Mouse (Mus musculus) liver, embryonic 12.5 days (tissue): ENCODE measurements around the gene Gm17268. TPM values are rescaled to one million over a fixed set of nuclear protein-coding genes. Genes with fewer than 3 reads are reported as not detected.

Experiments used
- ATAC-seq: fragments of 200-750 bp; cut with Nextera tagmentation; 2 replicates; pipeline ENCODE4 v1.8.0; 2017; ENCODE audit warnings: moderate number of reproducible peaks, mild to moderate bottlenecking, moderate library complexity
- H3K27ac ChIP-seq: fragments of 300-500 bp; sonication (generic); 2 replicates; pipeline ENCODE4 v1.5.1; 2016; ENCODE audit warnings: mild to moderate bottlenecking
- H3K27me3 ChIP-seq: fragments of 300-500 bp; sonication (generic); replicated peaks from 2 replicates; pipeline ENCODE4 v1.6.1; 2016; ENCODE audit warnings: mild to moderate bottlenecking, moderate library complexity
- H3K36me3 ChIP-seq: fragments of 300-500 bp; sonication (generic); 2 replicates; pipeline ENCODE4 v1.6.1; 2016; ENCODE audit warnings: mild to moderate bottlenecking, moderate library complexity
- H3K4me1 ChIP-seq: fragments of 300-500 bp; sonication (generic); 2 replicates; pipeline ENCODE4 v1.6.1; 2016
- H3K4me2 ChIP-seq: fragments of 300-500 bp; sonication (generic); 2 replicates; pipeline ENCODE4 v1.6.1; 2016; ENCODE audit warnings: mild to moderate bottlenecking, moderate library complexity
- H3K4me3 ChIP-seq: fragments of 300-500 bp; sonication (generic); 2 replicates; pipeline ENCODE4 v1.5.1; 2016; ENCODE audit warnings: mild to moderate bottlenecking, moderate library complexity
- H3K9ac ChIP-seq: fragments of 300-500 bp; sonication (generic); 2 replicates; pipeline ENCODE4 v1.6.1; 2016; ENCODE audit warnings: mild to moderate bottlenecking, moderate library complexity
- H3K9me3 ChIP-seq: fragments of 300-500 bp; sonication (generic); replicated peaks from 2 replicates; pipeline ENCODE4 v1.6.1; 2016; ENCODE audit warnings: mild to moderate bottlenecking, moderate library complexity
- WGBS: fragments of 180-500 bp; shearing (Covaris S2); methylation state at CpG from one replicate; pipeline ENCODE4 v1.1.7; 2016; ENCODE audit not compliant: insufficient replicate concordance; 5-methylcytosine and 5-hydroxymethylcytosine counted together
- polyA plus RNA-seq: library from polyadenylated mRNA; unstranded; fragments of >200 nt; fragmentation: Nextera tagmentation; extraction: Ambion mirVana; gene quantifications from 2 replicates; pipeline ENCODE4 v1.2.1, GENCODE M21; 2016

Gm17268 gene
- not detected in 2 replicates for polyA plus RNA-seq

DNA sequence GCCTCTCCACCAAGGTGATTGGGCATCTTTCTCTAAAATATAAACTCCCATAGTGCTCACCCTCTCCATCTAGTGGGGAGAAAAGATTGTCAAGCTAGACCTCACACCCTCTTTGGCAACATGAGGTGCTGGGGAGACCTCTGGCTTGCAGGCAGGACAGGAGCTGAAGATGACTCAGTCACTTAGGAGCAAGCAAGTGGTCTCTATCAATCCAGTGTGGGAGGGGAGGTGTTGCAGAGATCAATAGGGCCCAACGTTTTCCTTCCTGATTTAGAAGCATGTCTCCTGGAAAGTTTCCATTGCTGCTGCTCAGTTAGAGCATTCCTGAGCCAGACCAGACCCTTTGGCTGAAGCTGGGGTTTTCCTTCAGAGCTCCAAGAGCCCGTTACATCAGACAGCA is at the start of gene Gm17268:
Gm17268 (minus strand) TSS at position 28 of the 400 bp plus-strand sequence.
- WGBS: 40% methylated on average over 2 of the region's 2 CpGs
- H3K4me3 ChIP-seq: no peak within 1 kb of the TSS
- H3K4me2 ChIP-seq: no peak within 1 kb of the TSS
- no peaks in the 10 kb centered on the region for H3K4me1 ChIP-seq
- no peak for ATAC-seq
- H3K9me3 ChIP-seq: no peaks in the 10 kb centered on the region
- H3K27ac ChIP-seq: no peak within 1 kb of the TSS
- H3K36me3 ChIP-seq: no peaks in the 10 kb centered on the region
- H3K27me3 ChIP-seq: no peaks in the 10 kb centered on the region
- H3K9ac ChIP-seq: no peak within 1 kb of the TSS

DNA sequence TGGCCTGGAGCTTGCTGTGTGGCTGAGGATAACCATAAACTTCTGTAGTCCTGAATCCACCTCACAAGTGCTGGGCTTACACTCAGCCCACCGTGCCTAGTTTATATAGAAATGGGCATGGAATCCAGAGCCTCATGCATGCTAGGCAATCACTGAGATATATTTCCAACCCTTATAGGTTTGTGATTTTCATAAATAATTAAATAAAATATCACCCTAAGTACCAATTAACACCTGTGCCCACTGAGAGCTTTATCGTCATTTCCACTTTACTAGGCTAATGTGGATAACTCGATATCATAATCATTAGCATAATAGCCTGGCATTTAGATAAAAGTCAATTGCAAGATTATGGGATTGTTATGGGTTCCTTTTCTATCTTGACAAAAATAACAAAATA is 46.0 kb upstream of the Gm17268 start:
- WGBS: 80% methylated on average over 3 of the region's 3 CpGs
- Histone ChIP-seq H3K36me3 (no peaks in the 10 kb centered on the region), H3K9ac (no peak overlapping the region), H3K4me2 (no peak overlapping the region), H3K4me1 (no peaks in the 10 kb centered on the region), H3K9me3 (no peaks in the 10 kb centered on the region), H3K27ac (no peak overlapping the region), H3K4me3 (no peak overlapping the region), H3K27me3 (no peaks in the 10 kb centered on the region)
- ATAC-seq: no peak

DNA sequence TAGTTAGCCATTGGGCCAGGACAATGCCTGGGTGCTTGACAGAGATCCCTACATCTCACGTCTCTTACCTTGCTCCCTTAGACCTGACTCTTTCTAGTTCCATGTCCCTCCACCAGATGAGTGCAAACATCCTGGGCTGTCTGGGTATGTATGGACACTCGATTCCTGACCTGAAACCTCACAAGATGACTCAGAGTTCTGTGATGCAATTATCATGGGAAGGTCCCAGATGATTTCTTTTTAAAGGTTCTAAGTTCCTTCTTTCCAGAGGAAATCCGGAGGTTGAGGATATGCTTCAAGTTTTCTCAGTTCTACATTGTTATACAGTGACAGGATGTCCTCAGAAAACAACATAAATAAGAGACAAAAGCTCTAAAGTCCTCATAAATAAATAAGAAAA is 42.5 kb upstream of the Gm17268 start:
- 45% methylated on average over 3 of the region's 3 CpGs for WGBS

DNA sequence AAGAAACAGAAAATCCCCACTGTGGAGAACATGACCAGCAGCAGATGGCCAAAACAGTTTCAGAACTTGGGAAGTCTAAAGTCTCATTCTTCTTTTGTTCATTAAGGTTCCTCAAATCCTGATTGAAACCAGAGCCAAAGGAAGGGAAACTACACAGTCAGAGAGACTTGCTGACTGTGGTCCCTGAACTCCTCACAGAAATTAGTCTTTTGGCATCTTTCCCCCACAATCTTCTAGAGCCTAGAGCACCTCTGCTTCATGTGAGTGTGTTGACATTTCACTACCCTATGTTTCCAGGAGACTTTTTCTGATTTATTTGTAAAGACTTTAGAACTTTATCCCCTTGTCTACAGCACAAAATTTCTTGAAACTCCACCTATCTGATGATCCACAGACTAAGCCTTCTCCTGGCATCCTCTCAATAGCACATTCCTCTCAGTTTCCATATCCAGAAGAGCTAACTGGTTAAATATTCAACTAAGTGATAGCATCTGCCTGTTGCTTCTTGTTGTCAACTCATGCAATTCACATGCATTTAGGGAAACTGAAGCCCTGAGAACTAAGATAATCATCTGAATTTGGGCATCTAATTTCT is 39.9 kb upstream of the Gm17268 start:
- no peaks in the 10 kb centered on the region for H3K36me3 ChIP-seq
- no peak overlapping the region for H3K4me3 ChIP-seq
- no peak overlapping the region for H3K4me2 ChIP-seq
- no peak for ATAC-seq
- no peaks in the 10 kb centered on the region for H3K4me1 ChIP-seq
- H3K27ac ChIP-seq: no peak overlapping the region
- H3K9ac ChIP-seq: no peak overlapping the region
- 0 out of 2 replicates have a peak, but pooled peaks cover 6% of the 10 kb centered on the region for H3K9me3 ChIP-seq
- H3K27me3 ChIP-seq: no peaks in the 10 kb centered on the region

More for the DNA sequence above, 42.5 kb upstream of the Gm17268 start:
- H3K36me3 ChIP-seq: no peaks in the 10 kb centered on the region
- no peaks in the 10 kb centered on the region for H3K9me3 ChIP-seq
- H3K27ac ChIP-seq: no peak overlapping the region
- ATAC-seq: no peak
- no peaks in the 10 kb centered on the region for H3K27me3 ChIP-seq
- H3K9ac ChIP-seq: no peak overlapping the region
- no peak overlapping the region for H3K4me2 ChIP-seq
- H3K4me1 ChIP-seq: no peaks in the 10 kb centered on the region
- no peak overlapping the region for H3K4me3 ChIP-seq

DNA sequence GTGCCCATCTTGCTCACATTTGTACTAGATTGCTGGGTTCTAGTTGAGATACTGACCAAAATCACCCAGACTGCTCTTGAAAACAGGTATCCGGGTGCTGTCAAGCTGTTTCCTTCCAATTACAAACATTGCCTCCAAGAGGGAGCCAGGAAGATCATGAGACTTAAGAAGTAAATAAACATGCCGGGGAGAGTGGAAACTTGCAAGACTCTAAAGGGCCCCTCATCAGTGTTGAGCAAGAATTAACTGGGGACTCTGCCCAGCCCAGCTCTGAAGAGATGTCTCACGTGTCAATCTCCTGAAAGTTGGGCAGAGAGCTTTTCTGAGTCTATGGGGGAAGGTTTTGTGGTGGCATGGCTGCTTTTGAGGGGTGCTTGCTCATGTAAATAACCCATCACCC is 38.7 kb upstream of the Gm17268 start:
- H3K4me1 ChIP-seq: no peaks in the 10 kb centered on the region
- no peak overlapping the region for H3K27ac ChIP-seq
- 0 out of 2 replicates have a peak, but pooled peaks cover 6% of the 10 kb centered on the region for H3K9me3 ChIP-seq
- H3K4me2 ChIP-seq: no peak overlapping the region
- H3K4me3 ChIP-seq: no peak overlapping the region
- ATAC-seq: no peak
- WGBS: 46% methylated on average over 3 of the region's 3 CpGs
- H3K36me3 ChIP-seq: no peaks in the 10 kb centered on the region
- no peaks in the 10 kb centered on the region for H3K27me3 ChIP-seq
- no peak overlapping the region for H3K9ac ChIP-seq

DNA sequence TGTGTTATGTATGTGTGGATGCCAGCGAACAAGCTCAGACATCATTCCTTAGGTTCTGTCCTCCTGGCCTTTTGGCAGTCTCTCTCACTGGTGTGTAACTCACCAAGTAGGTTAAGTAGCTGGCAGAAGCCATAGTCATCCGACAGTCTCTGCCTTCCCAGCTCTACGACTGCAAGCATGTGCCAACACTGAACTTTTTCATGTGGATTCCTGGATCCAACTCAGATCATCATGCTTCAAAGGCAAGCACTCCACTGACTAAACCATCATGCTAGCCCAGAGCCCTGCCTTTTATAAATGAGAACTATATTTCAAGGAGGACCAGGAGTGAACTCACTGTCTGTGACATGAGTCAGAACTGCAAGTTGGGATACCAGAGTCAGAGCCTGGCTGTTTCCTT is 35.3 kb upstream of the Gm17268 start:
- Histone ChIP-seq H3K9me3 (0 out of 2 replicates have a peak, but pooled peaks cover 6% of the 10 kb centered on the region), H3K4me3 (no peak overlapping the region), H3K27ac (no peak overlapping the region), H3K4me1 (no peaks in the 10 kb centered on the region), H3K9ac (no peak overlapping the region), H3K27me3 (no peaks in the 10 kb centered on the region), H3K36me3 (no peaks in the 10 kb centered on the region), H3K4me2 (no peak overlapping the region)
- WGBS: 55% methylated on average over 3 of the region's 3 CpGs
- ATAC-seq: no peak

DNA sequence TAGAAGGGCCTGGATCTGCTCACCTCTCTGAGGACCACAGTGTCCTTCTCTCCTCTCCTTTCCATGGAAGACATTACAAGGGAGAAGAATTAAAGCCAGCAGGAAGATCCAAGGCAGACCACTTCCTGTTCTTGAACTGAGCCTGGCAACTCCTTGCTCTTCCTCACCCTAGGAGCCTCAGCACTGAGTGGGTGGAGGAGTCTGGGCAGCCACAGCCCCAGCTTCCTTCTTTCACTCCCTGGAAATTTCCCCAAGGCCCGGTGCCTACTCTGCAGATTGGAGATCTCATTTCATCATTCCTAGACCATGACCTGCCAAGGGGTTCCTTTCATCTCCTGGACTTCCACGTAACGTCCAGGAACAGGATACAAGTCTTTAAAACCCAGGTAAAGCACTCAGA is 34.6 kb upstream of the Gm17268 start:
- Histone ChIP-seq H3K27me3 (no peaks in the 10 kb centered on the region), H3K27ac (no peak overlapping the region), H3K4me2 (no peak overlapping the region), H3K36me3 (no peaks in the 10 kb centered on the region), H3K4me1 (no peaks in the 10 kb centered on the region), H3K4me3 (no peak overlapping the region), H3K9ac (no peak overlapping the region), H3K9me3 (0 out of 2 replicates have a peak, but pooled peaks cover 6% of the 10 kb centered on the region)
- WGBS: 56% methylated on average over 3 of the region's 3 CpGs
- ATAC-seq: no peak

DNA sequence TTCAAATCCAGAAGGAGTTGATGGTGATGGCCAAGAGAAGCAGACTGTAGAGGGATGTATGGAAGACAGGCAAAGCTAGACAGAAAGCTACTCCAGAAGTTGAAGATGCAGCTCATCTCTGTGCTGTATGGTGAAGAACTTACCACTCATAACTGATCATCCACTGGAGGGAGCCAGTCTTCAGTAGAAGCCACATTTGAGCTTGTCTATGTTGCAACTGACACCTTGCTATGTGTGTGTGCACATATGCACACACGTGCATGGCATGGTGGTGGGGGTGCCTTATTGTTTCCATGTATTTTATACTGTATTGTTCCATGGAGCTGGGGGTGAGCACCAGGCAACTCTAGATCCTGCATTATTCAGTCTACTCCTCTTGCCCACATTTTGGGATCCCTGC is 34.0 kb upstream of the Gm17268 start:
- no peak overlapping the region for H3K4me3 ChIP-seq
- no peak overlapping the region for H3K4me2 ChIP-seq
- no peaks in the 10 kb centered on the region for H3K4me1 ChIP-seq
- no peak overlapping the region for H3K9ac ChIP-seq
- WGBS: 54% methylated on average over 1 of the region's 1 CpGs
- H3K9me3 ChIP-seq: 0 out of 2 replicates have a peak, but pooled peaks cover 6% of the 10 kb centered on the region
- H3K36me3 ChIP-seq: no peaks in the 10 kb centered on the region
- no peak for ATAC-seq
- H3K27me3 ChIP-seq: no peaks in the 10 kb centered on the region
- H3K27ac ChIP-seq: no peak overlapping the region

DNA sequence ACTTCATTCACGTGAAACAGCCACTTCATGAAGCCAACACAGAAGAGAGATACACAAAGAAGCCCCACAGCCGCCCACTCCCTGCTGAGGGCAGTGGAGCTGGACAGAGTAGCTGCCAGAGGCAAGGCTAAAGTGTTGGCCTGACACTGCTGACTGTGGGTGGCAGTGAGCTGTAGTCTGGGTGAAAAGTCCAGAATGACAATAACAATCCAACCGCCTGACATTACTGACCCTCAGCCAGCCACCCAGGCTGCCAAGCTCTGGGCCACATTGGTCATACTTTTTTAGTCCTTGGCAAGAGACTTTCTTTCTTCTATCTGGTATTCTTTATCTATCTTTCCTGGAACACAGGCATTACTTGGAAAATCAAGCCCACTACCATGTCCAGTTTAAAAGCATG is 32.7 kb upstream of the Gm17268 start:
- Histone ChIP-seq H3K4me3 (no peak overlapping the region), H3K4me2 (no peak overlapping the region), H3K9ac (no peak overlapping the region), H3K36me3 (no peaks in the 10 kb centered on the region), H3K4me1 (no peaks in the 10 kb centered on the region), H3K9me3 (0 out of 2 replicates have a peak, but pooled peaks cover 6% of the 10 kb centered on the region), H3K27ac (no peak overlapping the region), H3K27me3 (no peaks in the 10 kb centered on the region)
- ATAC-seq: no peak
- WGBS: 66% methylated on average over 3 of the region's 3 CpGs

DNA sequence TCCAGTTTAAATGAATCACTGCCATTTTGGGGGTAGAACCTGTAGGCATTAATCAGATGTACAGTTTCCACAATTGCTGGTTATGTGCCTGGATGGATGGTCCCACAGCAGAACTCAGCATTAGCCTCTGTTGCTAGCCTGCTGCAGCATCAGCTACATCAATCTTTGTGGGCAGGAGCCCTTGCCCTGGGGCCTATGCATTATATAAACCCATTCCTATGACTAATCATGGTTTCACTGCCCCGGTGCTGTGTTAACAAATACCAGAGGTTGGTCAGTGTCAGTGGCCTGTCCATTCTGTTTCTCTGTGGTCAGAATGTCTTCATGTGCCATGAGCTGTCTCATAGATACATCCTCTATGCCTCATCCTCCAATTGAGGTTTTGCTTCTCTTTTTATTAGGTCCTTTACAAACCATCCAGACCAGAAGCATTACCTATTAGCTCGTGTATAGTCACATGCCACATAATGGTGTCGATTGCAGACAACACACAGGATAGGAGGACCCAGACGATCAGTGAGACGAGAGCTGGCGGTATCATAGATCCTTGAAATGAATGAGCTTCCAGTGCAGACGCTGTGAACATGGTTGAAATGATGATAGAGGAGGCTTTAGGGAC is 28.7 kb upstream of the Gm17268 start:
- no peak overlapping the region for H3K4me2 ChIP-seq
- H3K27ac ChIP-seq: no peak overlapping the region
- H3K4me1 ChIP-seq: no peaks in the 10 kb centered on the region
- H3K36me3 ChIP-seq: no peaks in the 10 kb centered on the region
- no peak overlapping the region for H3K4me3 ChIP-seq
- WGBS: 65% methylated on average over 7 of the region's 7 CpGs
- no peak overlapping the region for H3K9ac ChIP-seq
- H3K9me3 ChIP-seq: no peaks in the 10 kb centered on the region
- H3K27me3 ChIP-seq: no peaks in the 10 kb centered on the region
- ATAC-seq: no peak

DNA sequence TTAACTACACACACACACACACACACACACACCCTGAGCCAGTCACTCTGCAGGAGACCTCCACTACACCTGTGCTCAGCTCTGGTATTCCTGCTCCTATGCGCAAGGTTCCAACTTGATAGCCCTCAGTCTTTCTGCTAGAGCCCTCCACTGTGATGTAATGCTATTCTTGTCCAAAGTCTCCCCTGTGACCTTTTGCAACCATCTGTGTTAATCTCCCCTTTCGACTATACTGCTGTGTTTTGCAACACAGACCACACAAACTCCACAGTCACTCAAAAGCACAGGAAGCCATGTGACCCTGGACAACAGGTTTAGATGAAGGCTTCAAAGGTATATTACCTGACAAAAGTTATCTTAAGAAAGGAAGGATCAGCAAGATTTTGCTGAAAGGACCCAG is 25.1 kb upstream of the Gm17268 start:
- Histone ChIP-seq H3K9me3 (no peaks in the 10 kb centered on the region), H3K4me1 (no peaks in the 10 kb centered on the region), H3K9ac (no peak overlapping the region), H3K4me2 (no peak overlapping the region), H3K27ac (no peak overlapping the region), H3K4me3 (no peak overlapping the region), H3K27me3 (no peaks in the 10 kb centered on the region), H3K36me3 (no peaks in the 10 kb centered on the region)
- 66% methylated on average over 2 of the region's 2 CpGs for WGBS
- no peak for ATAC-seq

DNA sequence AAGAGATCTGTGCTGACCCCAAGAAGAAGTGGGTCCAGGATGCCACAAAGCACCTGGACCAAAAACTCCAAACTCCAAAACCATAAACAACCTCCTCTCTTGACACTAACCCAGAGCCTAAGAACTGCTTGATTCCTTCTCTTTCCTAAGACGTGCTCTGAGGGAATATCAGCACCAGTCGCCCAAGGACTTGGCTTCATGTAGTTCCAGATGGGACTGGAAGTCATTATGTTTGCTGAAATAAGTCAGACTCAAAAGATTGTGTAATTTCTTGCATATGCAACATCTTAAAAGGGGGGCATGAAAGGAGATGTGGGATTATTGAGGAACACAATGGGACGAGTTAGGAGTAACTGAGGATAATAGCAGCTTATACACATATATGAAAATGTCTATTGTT is 23.9 kb upstream of the Gm17268 start:
- Histone ChIP-seq H3K9me3 (no peaks in the 10 kb centered on the region), H3K4me1 (no peaks in the 10 kb centered on the region), H3K36me3 (no peaks in the 10 kb centered on the region), H3K4me2 (no peak overlapping the region), H3K27ac (no peak overlapping the region), H3K9ac (no peak overlapping the region), H3K27me3 (no peaks in the 10 kb centered on the region), H3K4me3 (no peak overlapping the region)
- 54% methylated on average over 3 of the region's 3 CpGs for WGBS
- no peak for ATAC-seq

DNA sequence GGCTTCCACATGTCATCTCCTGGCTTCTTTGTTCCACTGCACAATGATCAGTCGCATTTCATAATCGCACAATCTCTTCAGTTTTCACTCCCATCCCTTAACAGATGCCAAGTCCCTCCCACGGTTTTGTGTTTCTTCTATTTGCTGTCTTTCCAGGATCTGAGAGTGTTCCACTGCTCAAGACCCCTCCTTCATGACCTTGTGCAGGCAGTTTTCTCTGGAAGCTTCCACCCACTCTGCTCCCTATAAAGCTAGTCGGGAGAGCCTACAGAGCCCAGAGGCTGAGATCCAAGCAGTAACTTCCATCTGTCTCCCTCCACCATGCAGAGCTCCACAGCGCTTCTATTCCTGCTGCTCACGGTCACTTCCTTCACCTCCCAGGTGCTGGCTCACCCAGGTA is 19.3 kb upstream of the Gm17268 start, which contains the start of gene Ccl11:
Ccl11 (plus strand) TSS at position 178 of the 400 bp plus-strand sequence.
- Histone ChIP-seq H3K27me3 (no peaks in the 10 kb centered on the region), H3K4me2 (no peak within 1 kb of the TSS), H3K4me3 (no peak within 1 kb of the TSS), H3K4me1 (no peaks in the 10 kb centered on the region), H3K9ac (no peak within 1 kb of the TSS), H3K27ac (no peak within 1 kb of the TSS), H3K9me3 (no peaks in the 10 kb centered on the region), H3K36me3 (no peaks in the 10 kb centered on the region)
- no peak for ATAC-seq
- 61% methylated on average over 6 of the region's 6 CpGs for WGBS
